Mouse (Mus musculus) gonadal fat pad, adult 2 months (tissue): Measurements from ENCODE around the gene Spag16. TPM values are rescaled to one million over a fixed set of nuclear protein-coding genes. Genes with fewer than 3 reads are reported as not detected.

ENCODE experiments used
- DNase-seq: peaks from one replicate; pipeline ENCODE4 v3.0.0-alpha.2; 2012; ENCODE audit warnings: low read depth
- polyA plus RNA-seq: library from polyadenylated mRNA; depleted of rRNA; stranded (reverse); fragments of >200 nt; gene quantifications from 2 replicates; pipeline ENCODE4 v1.2.3, GENCODE M21; 2012

Spag16 gene
- polyA plus RNA-seq, 1 experiment = 0.72 TPM

DNA sequence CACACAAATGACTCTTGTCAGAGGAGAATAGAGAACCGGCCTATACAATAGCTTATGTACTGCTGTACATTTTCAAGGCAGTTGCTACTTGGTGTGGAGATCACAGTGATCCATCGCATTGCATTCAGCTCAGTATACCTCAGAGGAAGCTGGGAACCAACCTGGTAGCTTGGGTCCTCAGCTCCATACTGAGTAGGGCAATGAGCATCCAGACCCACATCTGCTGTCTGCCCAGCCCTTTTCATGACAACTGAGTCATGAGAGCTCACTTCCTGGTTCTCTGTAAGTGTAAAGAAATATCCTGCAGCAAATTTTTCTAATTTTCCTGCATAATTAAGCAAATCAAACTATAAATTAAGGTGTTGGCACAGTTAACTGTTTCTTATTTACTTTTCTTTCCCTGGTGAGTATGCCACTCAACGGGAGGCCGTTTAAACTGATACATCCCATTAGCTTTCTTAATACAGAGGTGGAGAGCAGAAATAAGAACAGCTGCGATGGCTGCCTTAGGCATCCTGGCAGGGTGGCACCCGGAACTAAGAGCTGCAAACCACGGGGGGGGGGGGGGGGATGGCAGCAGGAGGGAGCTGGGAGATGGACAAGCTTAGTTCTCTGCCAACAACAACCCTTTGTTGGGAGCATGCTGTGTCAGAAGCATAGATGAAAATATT is 255.6 kb downstream of the Spag16 start:
- DNase-seq = no peak

DNA sequence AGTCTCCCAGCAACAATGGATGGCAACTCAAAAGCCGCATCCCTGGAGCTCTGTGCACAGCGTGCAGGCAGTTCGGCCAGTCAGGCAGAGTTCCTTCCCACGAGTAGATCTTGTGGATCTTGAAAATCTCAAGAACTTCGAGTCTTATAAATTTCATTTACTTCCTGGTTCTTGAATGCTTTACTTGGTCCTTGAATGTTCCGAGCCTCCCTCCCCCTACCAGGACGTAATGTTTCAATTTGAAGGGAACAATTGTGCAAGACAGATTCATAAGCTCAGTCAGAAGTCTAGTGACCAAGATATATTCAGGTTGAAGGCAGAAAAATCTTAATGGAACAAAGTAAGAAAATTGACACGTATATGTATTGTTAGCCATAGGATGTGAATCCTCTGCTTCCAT is 277.9 kb downstream of the Spag16 start:
- no peak for DNase-seq

DNA sequence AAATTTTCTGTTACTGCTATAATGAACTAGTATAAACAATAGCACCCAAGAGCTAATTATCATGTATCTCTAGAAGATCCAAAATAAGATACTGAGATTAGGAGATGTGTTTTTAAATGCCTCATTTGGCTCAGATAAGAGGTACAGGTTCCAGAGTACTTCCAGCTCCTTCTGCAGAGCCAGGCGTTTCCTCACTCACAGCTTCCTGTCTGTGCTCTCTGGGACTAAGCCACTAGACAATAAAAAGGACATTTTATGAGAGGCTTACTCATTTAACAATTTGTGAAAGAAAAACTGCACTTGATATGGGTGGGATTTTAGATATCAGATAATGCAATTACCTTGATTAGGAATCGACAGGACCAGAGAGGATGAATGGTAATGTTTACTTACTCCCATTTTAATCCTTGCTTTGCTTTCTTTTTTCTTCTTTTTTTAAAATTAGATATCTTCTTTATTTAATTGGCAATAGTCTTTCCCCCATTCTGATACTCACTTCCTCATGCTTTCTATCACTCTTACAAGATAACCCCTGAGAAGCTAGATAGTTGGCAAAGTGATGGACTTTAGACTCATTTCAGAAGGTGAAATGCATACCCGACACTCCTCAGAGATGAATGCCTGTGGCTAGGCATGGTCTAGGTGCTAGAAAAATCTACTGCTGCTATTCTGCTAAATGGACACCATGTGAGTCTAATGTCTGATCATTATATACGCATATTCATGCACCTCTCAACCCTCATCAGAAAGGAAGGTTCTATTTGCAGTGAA is 289.6 kb downstream of the Spag16 start:
- DNase-seq = no peak

DNA sequence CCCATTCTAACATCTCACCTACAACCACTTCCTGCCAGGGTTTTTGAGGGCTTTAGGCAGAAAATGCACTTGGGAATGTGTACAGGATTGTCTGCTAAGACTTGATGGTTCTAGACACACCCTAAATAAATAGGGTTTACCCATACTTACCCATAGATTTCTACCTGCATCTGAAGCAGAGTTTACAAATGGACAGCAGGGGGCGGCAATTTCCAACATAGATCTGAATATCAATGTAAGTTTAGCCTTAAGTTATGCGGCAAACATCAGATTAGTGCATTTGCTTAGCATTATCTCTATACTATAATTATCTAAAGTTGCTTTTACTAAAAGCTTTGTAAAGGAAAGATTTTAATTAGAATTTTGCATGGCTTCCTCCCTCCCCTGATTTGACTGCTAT is 301.3 kb downstream of the Spag16 start:
- DNase-seq = no peak

DNA sequence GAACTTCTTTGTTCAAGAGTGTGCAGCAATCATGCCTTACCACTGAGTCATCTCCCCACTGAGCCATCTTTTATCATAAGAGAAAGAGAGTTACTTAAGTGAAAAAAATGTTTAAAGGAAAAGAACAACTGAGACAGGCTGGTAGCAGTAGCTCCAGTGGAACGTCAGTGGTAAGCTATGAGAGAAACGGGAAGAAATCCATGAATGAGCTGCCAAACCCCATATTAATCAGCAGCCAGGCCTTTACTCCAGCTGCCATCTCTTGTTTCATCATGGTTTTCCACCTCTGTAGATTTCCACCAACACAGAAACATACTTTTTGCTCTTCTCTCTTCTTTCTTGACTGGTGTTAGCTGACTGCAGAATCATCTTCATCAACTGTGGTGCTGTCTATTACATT is 308.8 kb downstream of the Spag16 start:
- DNase-seq = no peak

DNA sequence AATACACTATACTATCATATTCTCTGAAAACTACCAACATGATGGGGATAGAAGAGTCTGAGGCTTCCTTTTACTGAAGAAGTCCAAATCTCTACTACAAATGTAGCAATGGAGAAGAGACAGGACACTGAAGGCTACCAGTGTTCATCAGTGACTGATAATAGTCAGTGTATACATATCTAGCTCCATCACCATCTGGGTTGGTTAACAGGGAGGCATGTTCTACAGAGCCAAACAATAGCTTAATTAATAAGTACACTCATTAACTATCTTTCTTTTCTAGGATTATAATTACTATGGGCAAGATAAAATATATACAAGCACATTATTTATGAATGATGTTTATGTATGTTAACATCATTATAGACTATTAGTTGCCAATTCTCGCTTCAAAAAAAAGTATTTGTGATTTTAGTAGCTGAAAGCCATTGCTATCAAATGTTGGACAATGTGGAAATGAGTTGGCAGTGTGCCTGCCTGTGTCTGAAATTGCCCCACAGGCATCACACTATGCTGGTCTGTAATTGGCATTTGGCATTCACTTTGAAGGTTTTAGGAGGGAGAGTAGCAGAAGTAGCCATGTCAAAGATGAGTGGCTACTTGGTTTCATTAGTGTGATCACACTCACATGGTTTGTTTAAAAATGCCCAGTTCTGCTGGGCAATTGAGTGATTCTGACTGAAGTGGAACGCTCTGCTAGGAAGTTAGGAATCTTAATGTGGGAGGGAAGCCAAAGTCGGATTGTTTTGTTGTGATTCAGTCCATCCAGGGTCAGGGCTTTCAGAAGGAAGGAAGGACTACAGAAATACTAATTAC is 338.8 kb downstream of the Spag16 start:
- DNase-seq = no peak

DNA sequence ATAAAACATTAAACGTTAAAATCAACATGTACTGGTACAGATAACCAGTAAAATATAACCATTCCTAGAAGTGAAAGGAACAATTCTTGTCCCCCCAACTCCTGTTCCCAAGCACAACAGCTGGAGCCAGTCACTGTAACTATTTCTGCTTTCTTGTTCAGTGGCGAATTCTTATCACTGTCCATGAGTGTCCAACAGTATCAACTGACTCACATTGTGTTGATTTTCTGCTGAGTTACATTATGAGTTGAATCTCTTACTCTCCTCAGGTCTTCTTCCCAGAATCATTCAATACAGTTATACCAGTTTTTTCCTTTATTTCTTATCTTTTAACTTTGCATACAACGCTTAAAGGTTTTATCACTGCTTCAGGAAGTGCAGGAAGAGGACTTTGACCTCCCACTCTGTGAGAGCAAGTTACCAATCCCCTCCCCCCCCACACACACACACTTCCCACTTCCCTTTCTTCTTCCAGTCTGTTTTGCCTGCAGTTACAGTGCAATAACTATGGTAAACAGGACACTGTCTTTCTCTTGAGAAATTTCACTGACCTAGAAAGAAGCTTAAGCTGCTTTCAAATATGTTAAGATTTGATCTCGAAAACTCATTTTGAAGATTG is 353.5 kb downstream of the Spag16 start:
- DNase-seq = no peak

DNA sequence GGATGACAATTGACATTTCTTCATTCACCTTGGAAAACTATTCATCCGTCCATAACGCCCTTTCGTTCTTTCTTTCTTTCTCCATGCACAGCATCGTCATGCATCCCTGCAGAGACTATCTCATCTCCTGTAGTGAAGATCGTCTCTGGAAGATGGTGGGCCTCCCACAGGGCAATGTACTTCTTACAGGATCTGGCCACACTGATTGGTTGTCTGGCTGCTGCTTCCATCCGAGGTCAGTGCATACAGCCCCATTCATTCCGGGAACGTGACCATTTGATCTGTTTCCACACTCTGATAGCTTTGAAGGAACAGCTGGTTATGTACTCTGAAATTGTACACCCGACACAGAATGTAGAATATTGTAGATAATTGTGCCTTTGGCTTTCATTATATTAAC is 438.0 kb downstream of the Spag16 start:
- no peak for DNase-seq

DNA sequence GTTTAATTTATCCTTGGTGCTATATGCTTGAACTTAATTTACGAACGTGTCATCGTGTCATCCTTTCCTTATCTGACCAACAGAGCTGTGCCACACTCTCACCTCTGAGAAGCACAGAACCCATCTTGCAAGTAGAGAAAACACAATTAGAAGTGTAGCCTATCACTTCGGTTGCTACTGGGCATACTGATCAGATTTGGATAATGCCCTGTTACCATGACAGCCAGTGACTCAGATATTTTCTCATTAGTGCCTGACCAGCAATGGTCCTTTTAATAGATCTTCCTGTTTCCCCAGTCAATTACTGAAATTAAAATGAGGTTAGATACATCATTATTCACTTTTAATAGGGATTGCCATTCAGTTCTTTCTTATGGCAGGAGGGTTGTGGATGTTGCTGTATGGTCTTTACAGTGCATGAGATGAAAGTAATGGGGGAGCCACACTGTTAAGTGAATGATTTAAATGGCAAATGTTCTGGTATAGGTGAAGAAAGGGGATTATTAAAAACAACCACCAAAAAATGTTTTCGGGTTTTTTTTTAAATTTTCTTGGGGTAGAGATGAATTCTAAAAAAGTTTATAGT is 439.2 kb downstream of the Spag16 start:
- no peak for DNase-seq

DNA sequence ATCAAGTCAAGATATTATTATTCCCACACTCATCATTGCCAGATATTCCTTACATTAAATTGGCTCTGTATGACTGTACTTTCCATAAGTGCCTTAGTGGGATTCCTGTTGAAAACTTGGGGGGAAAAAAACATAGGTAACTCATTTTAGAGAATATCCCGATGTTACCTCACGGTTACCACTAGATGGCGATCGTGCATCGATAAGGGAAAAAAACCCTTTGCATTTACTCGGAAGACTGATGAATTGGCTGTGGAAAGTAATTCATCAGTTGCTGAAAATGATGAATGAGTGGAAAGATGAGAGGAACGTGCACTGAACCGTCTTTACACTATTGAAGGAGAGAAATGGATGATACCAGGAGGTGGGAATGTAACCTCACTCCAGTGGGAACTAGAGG is 443.4 kb downstream of the Spag16 start:
- DNase-seq = no peak

DNA sequence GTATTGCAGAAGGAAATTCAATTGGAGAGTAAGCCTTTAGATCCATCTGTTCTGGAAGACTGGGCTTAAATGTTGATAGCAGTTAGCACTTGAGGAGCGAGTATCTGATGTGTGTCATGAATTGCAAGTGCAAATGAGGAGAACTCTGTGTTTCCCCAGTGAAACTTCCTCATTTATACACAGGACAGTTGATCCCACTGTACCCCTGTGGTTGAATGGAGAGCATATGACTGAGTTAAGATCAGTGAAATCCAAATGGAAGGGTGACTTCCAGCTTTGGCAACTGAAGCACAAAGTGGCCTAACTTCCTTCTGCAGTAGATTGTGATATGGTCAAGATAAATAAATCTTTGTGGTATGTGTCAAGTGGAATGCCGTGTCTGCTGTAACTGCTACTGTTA is 446.0 kb downstream of the Spag16 start:
- DNase-seq = no peak

DNA sequence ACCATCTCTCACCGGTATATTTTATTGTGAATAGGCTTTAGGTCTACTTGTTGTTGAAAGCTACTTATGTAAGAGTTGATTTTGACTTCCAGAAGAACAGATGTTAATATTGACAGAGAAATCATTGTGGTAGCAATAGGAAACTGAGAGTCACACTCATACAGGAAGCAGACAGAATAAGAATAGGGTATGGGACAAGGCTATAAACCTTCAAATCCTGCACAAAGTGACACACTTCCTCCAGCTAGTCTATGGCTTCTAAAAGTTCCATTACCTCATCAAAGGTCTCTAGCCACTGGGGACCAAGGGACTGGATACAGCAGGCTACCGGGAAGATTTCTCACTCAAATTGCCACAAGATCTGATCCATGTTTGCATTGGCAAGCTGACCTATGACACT is 452.5 kb downstream of the Spag16 start:
- no peak for DNase-seq

DNA sequence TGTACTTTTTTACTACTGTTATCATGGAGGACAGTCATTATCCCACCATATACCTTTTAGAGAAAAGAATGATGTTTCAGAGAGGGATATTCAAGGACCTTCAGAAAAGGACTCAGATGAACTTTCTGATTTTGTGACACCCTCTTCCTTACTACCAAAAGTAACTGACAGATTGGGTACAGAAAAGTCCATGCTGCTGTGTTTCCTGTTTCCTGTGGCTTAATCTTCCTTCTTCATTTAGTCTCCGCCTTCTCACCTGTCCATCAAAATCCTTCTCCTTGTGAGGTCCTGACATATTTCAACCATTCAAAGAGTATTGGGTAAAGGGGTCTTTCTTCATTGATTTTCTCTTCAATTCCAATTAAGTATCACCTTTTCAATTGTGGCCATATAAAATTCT is 456.6 kb downstream of the Spag16 start:
- no peak for DNase-seq

DNA sequence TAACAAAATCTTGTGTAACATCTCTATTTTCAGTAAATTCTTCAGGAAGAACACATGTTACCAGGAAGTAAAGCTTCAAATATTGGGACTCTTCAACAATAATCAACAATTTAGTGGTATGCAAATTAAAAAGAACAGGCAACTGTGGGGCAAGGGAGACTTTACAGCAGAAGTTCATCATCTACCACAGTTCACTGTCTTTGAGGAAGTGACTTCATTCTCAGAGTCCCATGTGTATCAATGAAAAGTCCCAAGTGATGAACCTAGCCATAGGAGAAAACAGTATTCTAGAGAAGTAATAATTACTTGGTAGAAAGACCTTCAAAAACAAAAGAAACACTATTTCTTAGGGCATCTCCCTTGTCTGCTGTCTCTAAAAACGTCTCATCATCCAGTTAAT is 457.4 kb downstream of the Spag16 start:
- DNase-seq = no peak

DNA sequence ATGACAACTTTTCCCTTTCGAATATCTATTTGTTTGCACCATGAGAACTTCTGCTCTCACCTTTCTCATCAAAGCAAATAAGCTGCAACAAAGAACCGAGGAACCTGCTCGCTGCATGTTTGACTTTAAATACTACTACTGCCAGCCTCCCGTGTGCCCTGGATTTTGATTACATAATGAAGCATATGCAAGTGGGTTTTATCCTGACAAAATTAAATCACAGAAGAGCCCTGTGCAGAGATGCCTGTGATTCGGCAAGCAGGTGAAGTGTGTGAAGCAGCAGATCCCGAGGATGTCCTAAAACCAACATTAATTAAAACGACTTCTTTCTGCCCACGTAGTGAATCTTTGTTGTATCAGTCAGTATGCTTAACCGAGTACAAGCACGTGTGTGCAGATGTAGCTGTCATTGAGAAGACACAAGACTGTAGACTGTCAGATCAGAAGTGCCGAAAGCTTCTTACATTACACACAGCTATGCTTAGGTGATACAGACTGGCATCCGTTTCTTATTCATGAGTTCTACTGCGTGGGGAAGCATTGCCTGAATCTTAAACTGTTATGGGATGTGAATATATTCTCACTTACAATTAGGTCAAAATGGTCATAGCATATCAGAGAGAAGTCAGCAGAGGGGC is 489.5 kb downstream of the Spag16 start:
- DNase-seq = no peak

DNA sequence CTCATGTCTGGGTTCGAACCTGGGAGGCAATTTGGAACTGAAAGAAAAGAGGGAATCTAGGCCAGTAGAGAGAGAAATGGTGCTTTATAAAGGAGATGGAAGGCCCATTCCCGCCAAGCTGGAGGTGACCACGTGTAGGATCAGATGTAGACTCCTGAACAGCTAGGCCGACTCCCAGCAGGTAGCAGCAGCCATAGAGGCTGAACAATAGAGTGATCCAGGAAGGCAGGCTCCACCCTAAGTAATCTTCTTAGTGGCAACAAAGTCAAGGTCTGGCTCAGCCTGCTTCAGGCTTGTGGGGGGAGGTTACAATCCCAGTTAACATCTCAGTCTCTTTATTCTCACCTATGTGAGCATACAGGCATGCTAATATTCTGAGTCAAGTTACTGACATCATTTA is 494.2 kb downstream of the Spag16 start:
- no peak for DNase-seq

DNA sequence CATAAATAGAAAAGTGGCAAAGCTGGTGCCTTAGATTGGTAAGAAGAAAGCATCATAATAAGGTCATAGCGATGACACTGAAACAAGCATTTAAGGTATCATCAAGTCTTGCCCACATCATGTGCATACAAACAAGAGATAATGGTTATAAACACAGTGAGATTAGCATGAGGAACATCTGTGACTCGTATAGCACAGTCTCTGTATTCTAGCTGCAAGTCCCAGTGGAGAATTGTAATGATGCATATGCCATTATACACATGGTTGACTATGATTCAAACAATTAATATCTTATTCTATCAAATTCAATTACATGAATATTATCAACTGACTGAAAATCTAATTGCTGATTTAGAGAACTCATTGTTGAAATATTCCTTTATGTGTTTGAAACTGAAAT is 519.4 kb downstream of the Spag16 start:
- DNase-seq = no peak

DNA sequence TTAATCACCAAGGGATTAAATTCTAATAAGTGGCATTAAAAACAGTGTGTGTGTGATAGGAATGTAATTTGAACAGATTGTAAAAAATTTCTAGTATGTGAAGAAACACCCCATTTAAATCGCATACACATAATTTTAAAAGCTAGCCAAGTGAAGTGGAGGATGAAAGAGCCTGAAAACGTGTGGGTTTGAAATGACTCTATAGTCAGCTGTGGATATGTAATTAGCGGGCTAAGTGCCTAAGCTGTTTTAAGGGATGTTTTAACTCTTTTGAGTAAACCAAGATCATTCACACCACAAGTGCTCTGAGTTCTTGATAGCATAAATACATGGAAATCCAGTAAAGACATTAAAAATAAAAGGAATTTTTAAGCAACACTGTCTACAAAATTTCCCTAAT is 524.6 kb downstream of the Spag16 start:
- no peak for DNase-seq

DNA sequence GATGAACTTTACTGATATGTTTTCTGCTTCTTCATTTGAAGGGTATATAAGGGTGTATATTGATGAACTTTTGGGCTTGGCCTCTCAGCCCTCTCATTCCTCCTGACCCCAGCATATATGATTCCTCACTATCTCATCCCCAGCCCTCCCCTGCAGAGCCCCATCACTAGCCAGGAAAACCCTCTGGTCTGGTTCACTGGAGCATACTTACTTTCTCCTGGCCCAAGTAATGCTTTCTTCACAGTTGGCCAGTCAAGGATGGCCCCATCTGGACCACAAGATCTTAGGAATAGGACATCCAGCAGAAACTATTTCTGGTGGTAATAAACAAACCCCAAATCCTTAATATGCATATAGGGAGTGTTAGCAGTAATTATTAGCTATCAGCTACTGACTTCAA is 527.2 kb downstream of the Spag16 start:
- DNase-seq = no peak

DNA sequence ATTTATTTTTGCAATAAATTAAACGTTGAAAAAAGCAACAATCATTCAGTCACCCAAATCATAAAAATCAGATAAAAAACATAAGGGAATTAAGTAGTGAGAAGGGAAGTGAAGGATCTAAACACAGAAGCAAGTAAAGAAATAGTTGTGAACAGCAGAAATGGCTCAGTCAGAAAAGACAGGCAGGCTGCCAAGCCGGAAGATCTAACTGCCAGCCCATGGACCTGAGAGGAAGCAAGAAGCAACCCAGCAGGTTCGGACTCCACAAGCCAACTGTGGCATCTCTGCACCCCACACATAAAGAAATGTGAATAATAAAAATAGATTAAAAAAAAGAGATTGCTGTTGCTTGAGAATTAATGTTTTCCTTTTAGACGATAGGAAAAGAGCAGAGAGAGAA is 545.0 kb downstream of the Spag16 start:
- no peak for DNase-seq

DNA sequence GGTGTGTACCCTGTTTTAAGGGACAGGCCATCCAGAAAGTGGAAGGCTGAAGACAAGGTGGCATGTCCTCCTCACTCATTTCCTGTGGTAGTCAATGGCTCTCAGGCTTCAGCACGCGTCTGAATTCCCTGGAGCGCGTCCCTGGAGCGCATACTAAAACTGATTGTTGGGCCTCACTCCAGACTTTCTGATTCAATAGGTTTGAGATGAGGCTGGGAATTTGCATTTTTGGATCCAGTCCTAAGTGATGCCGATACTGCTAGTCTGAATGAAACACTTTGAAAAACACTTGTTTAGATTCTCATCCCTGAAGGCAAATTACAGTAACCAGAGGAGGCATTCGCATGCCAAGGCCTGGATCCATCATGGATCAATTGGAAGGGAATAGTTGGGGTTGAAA is 553.3 kb downstream of the Spag16 start:
- DNase-seq = no peak
